Mouse (Mus musculus) brain, embryonic 14.5 days (tissue): Measurements from ENCODE around the gene Cdh13.

Source experiments
- CTCF ChIP-seq: fragments of 200-500 bp; IDR thresholded peaks from 2 replicates; pipeline ENCODE4 v1.5.1; 2012; ENCODE audit warnings: inconsistent platforms, mild to moderate bottlenecking, moderate library complexity, borderline replicate concordance; ENCODE audit not compliant: insufficient read depth, insufficient read length; ENCODE audit errors: extremely low read depth
- POLR2A ChIP-seq: fragments of 200-500 bp; IDR thresholded peaks from 2 replicates; pipeline ENCODE4 v1.6.1; 2012; ENCODE audit warnings: mild to moderate bottlenecking, inconsistent platforms, borderline replicate concordance; ENCODE audit not compliant: poor library complexity, insufficient read depth, insufficient read length, severe bottlenecking; ENCODE audit errors: extremely low read depth

DNA sequence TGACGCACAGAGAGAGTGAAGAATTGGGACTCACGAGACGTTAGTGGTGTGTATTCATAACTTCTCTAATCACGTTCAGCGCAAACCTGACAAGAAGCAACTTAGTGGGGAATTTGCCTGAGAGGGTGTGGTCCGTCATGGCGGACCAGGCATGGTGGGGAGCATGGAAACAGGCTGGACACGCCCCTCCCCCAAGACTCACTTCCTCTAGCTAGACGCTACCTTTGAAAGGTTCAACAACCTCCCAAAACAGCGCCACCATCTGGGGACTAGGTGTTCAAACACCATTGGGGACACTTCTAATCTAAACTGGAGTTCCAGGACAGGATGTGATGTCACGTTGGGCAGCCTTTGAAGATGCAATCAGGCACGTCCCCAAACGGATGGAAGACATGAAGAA is 1011.9 kb downstream of the Cdh13 start:
- TF ChIP-seq POLR2A: no peak
- no peak for TF ChIP-seq CTCF
